Mouse (Mus musculus): ENCODE measurements at regions not wholly inside any gene's neighbourhood (a gene's known extent, or its start where the extent isn't known, plus 50 kb on each side); places are given as distances from the start of the nearest gene placed in this dataset.

DNA sequence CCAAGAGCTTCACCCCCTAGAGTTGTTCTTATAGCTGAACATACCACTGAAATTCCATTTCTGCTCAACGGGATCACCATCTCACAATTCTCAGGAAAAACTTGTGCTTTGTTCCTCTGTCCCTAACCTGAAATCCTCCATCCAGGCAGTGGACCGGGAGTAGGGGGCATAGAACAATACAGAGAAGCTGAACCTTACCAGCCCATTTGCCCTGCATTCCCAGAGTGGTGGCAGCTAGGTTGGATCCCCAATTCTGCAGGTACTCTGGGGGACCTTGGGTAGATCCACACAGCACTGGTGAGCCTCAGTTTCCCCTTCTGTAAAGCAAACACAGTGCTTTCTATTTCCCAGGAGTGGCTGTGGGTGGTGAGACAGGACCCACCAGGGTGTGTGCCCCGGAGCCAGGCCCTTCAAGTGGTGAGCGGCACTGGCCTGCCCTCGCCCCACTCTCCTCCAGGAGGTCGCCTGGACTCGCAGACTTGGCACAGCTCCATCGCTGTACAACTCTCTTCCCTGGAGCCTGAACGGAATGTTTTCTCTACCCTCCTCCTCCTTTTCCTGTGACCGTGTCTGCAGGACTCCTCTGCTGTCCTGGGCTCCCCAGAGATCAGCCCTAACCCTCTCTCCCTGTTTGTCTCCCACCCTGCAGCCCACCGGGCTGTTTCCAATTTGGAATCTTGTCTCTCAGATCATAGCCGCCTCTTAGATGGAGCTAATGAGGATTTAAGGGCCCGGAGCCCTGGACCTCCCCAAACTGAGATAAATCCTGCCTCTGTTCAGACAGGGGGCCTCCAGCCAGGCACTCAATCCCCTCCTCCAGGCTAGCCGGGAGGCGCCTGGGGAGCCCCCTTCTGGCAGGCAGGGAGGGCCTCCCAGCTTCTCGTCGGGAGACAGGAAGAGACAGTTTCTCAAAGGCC, 52.3 kb upstream of the Cux1 start:
- DNase-seq (ENCODE audit: low read depth, low spot score), result no peak

DNA sequence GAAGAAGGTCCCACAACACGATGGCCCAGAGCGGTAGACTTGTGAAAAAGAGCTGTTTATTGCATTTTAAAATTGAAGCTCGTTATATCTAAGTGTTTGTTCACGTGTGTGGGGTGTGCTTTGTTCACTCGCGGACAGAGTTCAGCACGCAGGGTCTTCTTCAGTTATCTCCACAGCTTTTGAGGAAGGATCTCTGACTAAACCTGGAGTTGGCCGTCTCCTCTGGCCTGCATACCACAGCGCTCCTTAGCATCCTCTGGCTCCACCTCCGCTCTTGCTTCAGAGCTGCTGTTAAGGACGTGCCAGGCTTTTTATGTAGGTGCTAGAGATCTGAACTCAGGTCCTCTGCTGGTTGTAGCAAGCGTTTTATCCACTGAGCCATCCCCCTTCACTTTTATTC, 52.9 kb upstream of the Cux1 start:
- DNase-seq (ENCODE audit: low read depth, low spot score), result no peak

DNA sequence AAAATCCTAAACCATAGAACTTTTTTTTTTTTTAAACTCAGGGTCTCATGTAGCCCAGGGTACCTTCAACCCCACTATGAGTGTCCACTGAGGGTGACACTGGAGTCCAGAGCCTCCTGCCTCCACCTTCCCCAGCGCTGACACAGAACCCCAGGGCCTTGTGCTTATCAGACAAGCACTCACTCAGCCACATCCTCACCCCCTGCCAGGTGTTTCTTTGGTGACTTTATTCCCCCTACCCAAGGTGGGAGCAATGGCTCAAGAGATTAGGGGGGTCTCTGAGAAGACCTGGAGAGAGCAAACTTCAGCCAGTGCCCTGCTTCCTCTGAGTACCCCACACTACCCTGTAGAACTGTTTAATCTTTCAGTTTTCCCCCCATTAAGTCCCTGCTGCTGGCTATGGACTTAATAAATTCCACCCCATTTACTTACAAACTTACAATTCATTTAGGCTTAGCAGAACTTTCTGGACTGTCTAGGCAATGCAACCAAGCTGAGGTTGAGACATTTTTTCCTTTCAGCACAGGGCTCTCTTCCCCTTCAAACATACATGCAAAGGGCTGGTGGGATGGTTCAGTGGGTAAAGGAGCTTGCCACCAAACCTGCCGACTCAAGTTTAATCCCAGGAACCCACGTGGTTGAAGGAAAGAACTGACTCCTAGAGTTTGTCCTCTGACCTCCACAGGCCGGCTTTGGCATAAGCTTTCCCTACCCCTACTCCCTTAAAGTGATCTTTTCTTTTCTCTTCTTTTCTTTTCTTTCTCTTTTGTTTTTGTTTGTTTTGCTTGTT, 54.2 kb upstream of the Cux1 start:
- no peak for DNase-seq (ENCODE audit: low read depth, low spot score)

DNA sequence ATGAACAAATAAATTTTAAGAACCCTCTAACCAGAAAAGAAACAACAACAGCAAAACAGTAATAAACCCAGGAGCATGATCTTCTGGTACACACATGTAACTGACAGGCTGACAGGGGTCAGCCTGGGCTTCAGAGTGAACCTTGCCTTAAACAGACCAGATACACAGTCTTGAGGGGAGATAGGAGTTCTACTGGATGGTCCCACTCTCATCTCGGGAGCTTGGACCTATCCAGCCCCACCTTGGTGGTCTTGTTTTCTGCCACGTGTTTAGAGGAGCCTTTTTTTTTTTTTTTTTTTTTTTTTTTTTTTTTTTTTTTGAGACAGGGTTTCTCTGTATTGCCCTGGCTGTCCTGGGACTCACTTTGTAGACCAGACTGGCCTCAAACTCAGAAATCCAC, 54.9 kb upstream of the Cux1 start:
- DNase-seq (ENCODE audit: low read depth, low spot score), result no peak

DNA sequence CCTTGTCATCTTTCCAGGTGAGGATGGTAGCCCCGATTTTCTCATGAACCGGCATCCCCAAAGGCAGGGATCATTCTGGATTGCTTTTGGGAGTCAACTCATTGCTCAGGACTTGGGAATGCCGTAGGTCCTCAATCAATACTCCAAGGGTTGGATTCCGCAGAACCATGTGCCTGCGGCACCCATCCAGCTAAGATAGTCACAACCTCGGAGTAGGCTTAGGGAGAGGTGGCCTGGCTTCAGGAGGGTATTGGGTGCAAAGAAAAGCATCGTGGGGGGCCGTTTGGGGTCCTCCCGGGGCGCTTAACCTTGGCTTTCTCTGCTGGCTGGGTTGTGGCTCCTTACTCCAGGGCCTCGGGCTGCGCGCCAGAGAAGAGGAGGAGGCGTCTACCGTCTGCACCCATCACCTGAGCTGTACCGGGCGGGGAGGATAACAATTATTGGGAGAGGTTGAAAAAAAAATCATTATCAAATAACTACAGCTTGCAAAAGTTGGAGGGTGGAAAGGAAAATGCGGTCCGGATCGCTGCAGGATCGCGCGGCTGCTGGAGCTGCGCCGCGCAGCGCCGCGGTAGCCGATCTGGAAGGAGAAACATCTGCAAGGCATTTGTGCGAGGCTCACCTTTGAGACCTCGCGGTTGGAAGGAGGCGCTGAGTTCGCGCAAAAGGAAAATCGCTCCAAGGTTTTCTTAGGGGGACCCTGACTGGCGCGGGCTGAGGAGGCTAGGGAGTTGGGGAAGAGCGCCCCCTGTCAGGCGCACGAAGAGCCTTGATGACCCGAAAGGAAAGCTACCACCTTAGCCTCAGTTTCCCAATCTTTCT, 55.6 kb upstream of the Cux1 start:
- peak; percentile 39 for DNase-seq (ENCODE audit: low read depth, low spot score)

DNA sequence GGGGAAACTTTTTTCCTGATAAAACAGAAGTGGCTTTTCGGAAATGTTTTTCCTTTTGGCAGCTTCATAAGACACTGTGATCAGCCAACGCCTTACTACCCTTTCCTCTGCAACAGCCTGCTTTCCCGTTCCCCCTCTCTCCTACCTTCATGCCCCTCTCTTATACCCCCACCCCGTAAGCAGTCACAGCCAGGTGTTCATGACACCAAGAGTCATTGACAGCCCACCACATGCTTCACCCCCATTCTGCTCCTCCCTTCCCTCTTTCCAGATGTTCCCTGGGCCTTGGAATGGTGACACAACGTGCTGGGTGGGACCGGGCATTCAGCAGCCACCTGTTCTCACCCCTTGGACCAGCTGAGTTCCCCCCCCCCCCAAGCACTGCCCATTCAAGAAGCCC, 56.5 kb upstream of the Cux1 start:
- no peak for DNase-seq (ENCODE audit: low read depth, low spot score)

DNA sequence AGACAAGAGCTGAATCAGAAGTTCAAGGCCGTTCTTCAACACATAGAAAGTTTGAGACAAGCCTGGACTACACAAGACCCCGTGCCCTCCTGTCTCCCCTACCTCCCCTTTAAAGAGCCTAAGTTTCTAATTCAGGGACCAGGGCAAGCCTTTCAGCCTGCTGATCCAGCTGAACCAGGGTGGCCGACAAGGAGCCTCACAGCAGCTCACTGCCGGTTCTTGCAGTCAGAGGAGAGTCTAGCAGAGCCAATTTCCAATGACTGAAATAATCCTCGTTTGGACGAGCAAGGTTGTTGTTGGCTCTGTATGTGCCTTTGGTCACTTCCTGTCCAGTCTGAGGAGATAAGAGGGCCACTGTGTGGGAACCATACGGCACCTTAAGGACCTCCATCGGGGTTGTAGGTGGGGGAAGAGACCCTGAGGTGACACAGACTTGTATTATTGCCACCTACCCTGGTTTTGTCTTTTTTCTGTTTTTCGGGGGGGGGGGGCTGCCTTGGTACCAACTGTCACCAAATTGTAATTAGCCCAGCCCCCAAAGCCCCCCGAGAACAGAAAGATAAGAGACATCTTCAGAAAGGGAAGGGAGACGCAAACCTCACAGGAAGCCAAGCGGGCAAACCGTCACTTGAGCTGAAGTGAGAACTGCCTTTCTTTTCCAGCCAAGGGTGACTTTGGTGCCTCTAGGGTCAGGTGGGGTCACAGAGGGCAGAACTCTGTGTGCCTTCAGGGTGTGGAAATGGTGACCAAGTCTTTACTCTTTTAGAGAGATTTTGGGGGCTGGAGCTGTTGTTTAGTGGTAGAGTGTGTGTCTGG, 58.1 kb upstream of the Cux1 start:
- no peak for DNase-seq (ENCODE audit: low read depth, low spot score)

DNA sequence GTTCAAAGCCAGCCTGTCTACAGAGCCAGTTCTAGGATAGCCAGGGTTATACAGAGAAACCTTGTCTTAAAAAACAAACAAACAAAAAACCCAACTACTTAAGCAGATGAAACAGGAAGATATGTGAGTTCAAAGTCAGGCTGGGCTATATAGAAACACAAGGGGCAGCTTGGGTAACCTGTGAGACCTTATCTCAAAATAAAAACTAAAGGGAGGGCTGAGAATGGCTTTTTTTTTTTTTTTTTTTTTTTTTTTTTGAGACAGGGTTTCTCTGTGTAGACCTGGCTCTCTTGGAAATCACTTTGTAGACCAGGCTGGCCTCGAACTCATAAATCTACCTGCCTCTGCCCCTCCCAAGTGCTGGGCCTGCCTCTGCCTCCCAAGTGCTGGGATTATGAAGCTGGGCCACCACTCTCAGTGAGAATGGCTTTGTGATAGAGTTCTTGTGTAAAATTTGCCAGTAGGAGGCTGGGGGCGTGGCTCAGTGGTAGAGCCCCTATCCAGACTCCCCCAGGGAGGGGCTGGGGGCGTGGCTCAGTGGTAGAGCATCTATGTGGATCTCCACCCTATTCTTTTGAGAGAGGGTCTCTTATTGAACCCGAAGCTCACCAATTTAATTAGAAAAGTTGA, 59.0 kb upstream of the Cux1 start:
- no peak for DNase-seq (ENCODE audit: low read depth, low spot score)

DNA sequence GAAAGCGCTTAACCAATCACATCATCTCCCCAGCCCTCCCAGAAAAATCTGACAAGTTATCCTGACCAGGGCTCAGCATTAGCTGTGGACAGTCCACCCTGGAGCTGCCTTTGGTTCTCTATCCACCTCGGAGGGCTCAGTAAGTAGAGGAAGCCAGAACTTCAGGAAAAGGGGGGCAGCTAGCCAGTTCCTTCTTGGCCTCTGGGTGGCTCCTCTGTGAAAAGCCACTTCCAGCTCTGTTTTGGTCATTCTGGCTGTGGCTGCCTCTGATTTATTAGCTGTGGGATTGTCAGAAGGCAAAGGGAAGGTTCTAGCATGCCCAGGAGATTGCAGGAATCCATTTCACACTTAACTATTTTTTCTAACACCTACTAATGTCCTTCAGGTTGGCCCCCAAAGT, 59.6 kb upstream of the Cux1 start:
- no peak for DNase-seq (ENCODE audit: low read depth, low spot score)

DNA sequence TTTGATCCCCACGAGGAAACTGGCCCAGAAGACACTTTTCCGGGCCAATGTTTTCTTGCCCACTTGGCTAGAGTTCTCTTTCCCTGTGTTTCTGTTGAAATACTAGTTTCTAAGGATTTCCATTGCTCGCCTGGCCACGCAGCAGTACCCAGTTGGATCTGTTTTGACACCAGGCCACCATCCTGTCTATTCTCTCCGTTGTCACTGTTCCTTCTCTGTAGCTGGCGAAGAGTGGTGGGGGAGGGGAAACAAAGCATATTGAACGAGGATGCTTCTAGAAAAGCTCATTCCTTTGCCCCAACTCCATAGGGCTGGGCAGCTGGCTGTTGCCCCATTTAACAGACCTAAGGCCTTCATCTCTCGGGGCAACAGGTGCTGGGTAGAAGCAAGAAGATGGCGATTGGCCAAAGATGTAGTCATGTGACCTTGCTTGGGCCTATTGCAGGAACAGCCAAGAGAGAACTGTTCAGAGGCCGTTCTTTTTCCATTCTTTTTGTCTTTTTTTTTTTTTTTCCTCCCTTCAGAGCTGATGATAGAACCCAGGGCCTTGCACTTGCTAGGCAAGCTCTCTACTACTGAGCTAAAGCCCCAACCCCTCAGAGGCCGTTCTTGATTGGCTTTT, 60.5 kb upstream of the Cux1 start:
- no peak for DNase-seq (ENCODE audit: low read depth, low spot score)

DNA sequence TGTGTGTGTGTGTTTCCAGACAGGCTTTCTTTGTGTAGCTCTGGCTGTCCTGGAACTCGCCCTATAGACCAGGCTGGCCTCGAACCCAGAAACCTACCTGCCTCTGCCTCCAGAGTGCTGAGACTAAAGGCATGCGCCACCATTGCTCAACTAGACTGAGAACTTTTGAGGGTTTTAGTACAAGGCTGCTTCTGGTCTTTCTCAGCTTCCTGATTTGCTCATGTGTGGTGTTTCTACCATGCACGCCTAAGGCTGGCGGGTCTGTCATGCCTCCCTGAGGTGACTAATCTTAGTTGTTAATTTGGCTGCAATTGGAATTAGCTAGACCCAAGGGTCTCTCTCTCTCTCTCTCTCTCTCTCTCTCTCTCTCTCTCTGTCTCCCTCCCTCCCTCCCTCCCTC, 61.2 kb upstream of the Cux1 start:
- no peak for DNase-seq (ENCODE audit: low read depth, low spot score)

DNA sequence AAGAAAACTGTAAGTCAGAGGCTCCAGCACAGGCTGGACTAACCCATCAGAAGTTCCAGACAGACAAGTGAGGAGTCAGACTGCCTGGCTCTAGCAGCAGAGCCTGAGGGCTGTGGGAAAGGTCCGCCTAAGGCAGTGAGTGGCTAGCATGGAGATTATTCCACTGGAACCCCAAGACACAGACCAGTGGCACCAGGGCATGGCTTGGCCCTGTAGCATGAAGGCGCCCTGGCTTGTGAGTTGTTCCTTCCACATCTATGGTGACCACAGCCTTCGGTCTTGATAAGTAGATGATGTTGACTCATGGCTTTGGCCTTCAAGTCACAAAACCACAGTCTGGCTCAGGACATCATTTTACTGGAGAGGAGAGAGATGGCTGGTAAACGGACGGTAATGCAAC, 60.7 kb upstream of the Myl10 start:
- no peak for DNase-seq (ENCODE audit: low read depth, low spot score)

DNA sequence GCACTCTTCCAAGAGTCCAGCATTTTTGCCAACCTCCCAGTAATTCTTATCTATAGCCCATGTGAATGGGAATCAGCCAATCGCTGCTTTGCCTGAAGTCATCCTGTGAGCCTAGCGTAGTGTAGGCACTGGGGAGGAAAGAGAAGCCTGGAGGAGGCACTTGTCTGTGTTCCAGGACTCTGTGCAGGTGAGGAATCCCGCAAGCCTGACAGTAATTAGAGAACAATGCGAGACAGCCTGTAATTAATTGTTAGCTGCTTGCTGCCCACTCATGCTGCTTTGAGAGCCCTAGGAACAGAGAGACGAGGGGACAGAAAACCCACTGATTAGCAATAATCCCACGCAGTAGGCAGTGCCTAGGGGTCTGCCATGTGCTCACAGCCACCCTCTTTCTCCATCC, 59.0 kb upstream of the Myl10 start:
- DNase-seq (ENCODE audit: low read depth, low spot score), result no peak

DNA sequence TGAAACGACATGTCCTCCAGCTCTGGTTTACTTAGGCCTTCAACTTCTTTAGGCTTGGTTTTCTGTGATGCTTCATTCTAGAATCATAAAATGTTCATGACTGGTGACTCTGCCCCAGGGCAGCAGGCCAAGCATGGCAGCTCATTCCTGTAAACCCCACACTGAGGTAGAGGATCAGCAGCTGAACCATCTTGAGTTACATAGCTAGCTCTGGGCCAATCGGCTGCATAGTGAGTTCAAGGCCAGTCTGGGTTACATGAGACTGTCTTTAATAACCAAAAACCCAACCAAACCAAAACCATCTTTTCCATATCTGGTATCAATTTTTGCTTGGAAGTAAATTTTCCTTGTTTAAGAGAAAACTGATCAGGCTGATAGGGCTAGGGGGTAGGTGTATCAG, 57.8 kb upstream of the Myl10 start:
- DNase-seq (ENCODE audit: low read depth, low spot score), result no peak

DNA sequence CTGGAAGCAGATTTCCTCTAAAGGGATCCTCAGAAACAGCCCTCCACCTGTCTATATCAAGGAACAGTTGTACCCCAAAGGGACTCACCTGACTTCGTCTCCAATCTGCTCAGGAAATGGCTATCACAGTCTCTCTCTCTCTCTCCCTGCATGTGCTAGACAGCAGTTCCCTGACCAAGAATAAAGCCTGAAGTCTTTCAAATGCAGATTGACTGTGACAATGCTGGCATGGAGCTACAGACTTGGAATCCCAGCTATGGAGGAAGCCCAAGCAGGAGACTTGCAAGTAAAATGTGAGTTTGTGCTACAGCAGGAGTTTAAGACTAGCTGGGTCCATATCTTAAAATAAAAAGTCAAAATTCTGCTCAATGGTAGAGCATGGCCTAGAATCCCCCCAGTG, 56.5 kb upstream of the Myl10 start:
- no peak for DNase-seq (ENCODE audit: low read depth, low spot score)

DNA sequence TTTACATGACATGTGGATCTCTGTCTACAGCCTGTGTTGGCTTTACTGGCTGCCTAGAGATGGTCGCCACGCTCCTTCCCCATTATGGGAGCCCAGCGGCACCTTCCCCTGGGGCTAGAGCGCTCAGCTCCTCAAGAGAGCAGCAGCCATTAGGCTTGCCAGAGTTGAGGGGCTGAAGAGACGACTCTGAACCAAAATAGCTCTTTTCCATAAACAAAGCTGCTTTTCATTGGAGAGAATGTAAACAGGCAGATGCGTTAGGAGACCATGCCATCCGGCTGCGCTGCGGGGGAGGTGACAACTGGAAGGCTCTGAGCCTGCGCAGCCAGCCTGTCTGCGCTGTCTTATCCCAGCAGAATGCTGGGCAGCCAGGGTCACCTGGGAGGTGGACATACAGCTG, 55.1 kb upstream of the Myl10 start:
- peak; percentile 18 for DNase-seq (ENCODE audit: low read depth, low spot score)

DNA sequence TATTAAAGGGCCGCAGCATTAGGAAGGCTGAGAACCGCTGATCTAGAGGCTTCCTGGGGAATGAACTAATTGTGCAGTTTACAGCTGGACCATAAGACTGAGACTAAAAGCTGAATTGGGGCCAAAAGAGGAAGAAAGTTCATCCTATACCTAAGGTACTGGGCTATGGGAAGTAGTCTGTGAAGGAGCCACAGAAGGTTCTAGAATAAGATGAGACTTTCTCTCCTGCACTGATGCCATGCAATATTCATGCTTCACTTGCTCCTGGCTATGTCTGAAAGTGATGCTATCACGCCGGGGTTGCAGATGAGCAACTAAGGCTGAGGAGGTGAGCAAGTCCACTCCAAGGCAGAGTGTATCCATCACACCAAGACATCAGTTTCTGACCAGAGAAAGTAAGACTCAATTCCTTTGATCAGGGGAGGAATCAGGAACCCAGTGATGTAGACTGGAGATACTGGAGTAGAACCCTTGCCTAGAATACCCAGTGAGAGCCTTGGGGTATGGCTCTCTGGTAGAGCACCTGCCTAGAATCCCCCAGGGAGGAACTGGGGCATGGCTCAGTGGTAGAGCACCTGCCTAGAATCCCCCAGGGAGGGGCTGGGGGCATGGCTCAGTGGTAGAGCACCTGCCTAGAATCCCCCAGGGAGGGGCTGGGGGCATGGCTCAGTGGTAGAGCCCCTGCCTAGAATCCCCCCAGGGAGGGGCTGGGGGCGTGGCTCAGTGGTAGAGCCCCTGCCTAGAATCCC, 51.9 kb upstream of the Myl10 start:
- DNase-seq (ENCODE audit: low read depth, low spot score), result no peak

DNA sequence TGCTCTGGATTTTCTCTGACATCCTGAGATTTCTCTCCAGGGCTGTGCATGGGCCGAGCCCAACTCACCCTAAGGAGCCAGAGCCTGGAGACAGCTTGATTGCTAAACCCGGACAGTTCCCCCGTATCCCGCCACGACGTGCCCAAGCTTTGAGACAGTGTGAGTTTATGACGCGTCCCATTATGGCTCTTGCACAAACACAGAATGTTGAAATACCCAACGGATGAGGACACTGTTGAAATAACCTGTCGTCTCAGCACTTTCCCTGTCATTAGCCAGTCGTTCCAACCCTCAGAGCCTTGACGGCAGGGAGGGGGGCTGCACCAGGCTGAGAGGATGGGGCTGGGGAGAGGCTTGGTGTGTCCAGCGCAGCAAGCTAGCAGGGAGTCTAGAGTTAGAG, 50.7 kb upstream of the Myl10 start:
- DNase-seq (ENCODE audit: low read depth, low spot score), result no peak
